Comparison of ENCODE assay signal across 9 mouse cellular contexts in the genomic region with DNA sequence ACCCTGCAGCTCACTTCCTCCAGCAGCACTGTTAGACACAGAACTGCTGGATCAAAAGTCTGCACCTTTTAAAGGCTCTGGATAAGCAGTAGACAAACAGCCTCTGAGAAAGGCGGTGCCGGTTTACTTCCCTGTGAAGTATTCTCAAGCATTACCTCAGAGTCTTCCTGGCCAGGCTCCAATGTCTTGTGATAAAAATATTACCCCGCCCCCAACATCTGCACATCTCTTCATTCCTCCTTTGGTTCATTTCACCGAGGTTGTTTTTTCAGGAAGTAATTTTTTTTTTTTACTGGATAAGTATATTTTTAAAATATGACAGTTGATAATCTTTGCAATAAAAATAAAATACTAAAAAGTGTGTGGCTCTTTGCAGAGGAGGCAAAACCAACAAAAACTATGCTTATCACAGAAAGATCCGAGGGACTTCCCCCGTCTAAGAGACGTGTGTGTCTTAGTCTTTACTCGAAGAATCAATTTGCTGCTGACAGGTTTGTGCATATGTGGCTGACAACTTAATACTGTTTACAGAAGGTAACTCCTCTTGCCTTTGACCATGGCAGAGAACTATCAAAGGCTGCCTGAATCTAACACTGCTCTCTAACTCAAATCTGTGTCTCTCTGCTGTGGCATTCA.
DNase-seq lines count a peak whose midpoint lies in the region; ATAC-seq and TF ChIP-seq lines count a peak whose summit lies in the region.
"Had no signal": no experiment of that assay in that cellular context is flagged by ENCODE, and none has a peak within 500 bp of the region (broad histone marks: within the 10 kb centered on the region; RNA-seq: fewer than 3 reads in every experiment).

No protein-coding gene starts in this region.

- TF ChIP-seq POLR2A in cerebellum, adult 2 months (IDR thresholded peaks at IDR 0.05; ENCODE audit: borderline replicate concordance, insufficient read depth, low read length) = no peak

- H3K27me3 ChIP-seq in midbrain, embryonic 14.5 days (ENCODE audit: control insufficient read depth, insufficient read depth, low read length) = no peaks in the 10 kb centered on the region
- no peaks in the 10 kb centered on the region for H3K27me3 ChIP-seq in midbrain, embryonic 11.5 days (ENCODE audit: control insufficient read depth, insufficient read depth, low read length)
- no peaks in the 10 kb centered on the region for H3K27me3 ChIP-seq in stomach, embryonic 15.5 days (replicated peaks)
- H3K27me3 ChIP-seq in cerebellum, adult 2 months (ENCODE audit: control insufficient read depth, insufficient read depth, low read length) = no peaks in the 10 kb centered on the region
- H3K27me3 ChIP-seq: embryonic facial prominence, embryonic 15.5 days had no signal

- no peak overlapping the region for H3K27ac ChIP-seq in midbrain, embryonic 14.5 days (replicated peaks; ENCODE audit: low read depth, low read length)
- no peak overlapping the region for H3K27ac ChIP-seq in midbrain, embryonic 11.5 days (ENCODE audit: low read depth, low read length)
- no peak overlapping the region for H3K27ac ChIP-seq in stomach, embryonic 15.5 days
- H3K27ac ChIP-seq in cerebellum, adult 2 months (ENCODE audit: insufficient read depth, low read length) = no peak overlapping the region
- H3K27ac ChIP-seq: embryonic facial prominence, embryonic 15.5 days had no signal

- H3K4me1 ChIP-seq in midbrain, embryonic 14.5 days (ENCODE audit: control insufficient read depth, insufficient read depth, low read length) = no peaks in the 10 kb centered on the region
- H3K4me1 ChIP-seq in midbrain, embryonic 11.5 days (ENCODE audit: control insufficient read depth, insufficient read depth, low read length) = no peaks in the 10 kb centered on the region
- no peaks in the 10 kb centered on the region for H3K4me1 ChIP-seq in stomach, embryonic 15.5 days
- H3K4me1 ChIP-seq in cerebellum, adult 2 months (ENCODE audit: control insufficient read depth, insufficient read depth, low read length) = peaks cover 4% of the 10 kb centered on the region; the same call in 1 of the 2 replicates
- H3K4me1 ChIP-seq: embryonic facial prominence, embryonic 15.5 days had no signal

- no peaks in the 10 kb centered on the region for H3K36me3 ChIP-seq in midbrain, embryonic 14.5 days (ENCODE audit: control insufficient read depth, insufficient read depth, low read length)
- H3K36me3 ChIP-seq in midbrain, embryonic 11.5 days (ENCODE audit: control insufficient read depth, insufficient read depth, low read length) = no peaks in the 10 kb centered on the region
- no peaks in the 10 kb centered on the region for H3K36me3 ChIP-seq in stomach, embryonic 15.5 days

- no peak overlapping the region for H3K4me3 ChIP-seq in midbrain, embryonic 14.5 days (replicated peaks; ENCODE audit: low read depth, low read length)
- H3K4me3 ChIP-seq in midbrain, embryonic 11.5 days (ENCODE audit: low read depth, low read length) = no peak overlapping the region
- H3K4me3 ChIP-seq in stomach, embryonic 15.5 days (replicated peaks) = no peak overlapping the region
- H3K4me3 ChIP-seq in cerebellum, adult 2 months (replicated peaks; ENCODE audit: insufficient read depth, low read depth, low read length) = no peak overlapping the region
- H3K4me3 ChIP-seq: embryonic facial prominence, embryonic 15.5 days had no signal

- no peak for ATAC-seq in midbrain, embryonic 14.5 days (ENCODE audit: low FRiP score, low TSS enrichment)
- ATAC-seq in midbrain, embryonic 11.5 days (ENCODE audit: low FRiP score) = no peak
- peak; percentile 83; the same call in 1 of the 2 replicates for ATAC-seq in stomach, embryonic 15.5 days (ENCODE audit: insufficient read depth, low FRiP score, low read depth)

- 61% methylated on average over 8 of the region's 8 CpGs for WGBS in midbrain, embryonic 14.5 days
- 81% methylated on average over 8 of the region's 8 CpGs for WGBS in midbrain, embryonic 11.5 days
- WGBS in stomach, embryonic 15.5 days = 17% methylated on average over 8 of the region's 8 CpGs
- 82% methylated on average over 8 of the region's 8 CpGs for WGBS in cerebellum, adult 2 months

- no peak for TF ChIP-seq CTCF in cerebellum, adult 2 months (IDR thresholded peaks at IDR 0.05; ENCODE audit: borderline replicate concordance, insufficient read depth, low read depth, low read length)

- H3K4me2 ChIP-seq in midbrain, embryonic 14.5 days (ENCODE audit: low read length) = no peak overlapping the region
- no peak overlapping the region for H3K4me2 ChIP-seq in midbrain, embryonic 11.5 days
- H3K4me2 ChIP-seq in stomach, embryonic 15.5 days = no peak overlapping the region
- H3K4me2 ChIP-seq: embryonic facial prominence, embryonic 15.5 days had no signal

- no peak overlapping the region for H3K9ac ChIP-seq in midbrain, embryonic 14.5 days (replicated peaks; ENCODE audit: low read length)
- H3K9ac ChIP-seq in midbrain, embryonic 11.5 days (ENCODE audit: low read length) = no peak overlapping the region
- H3K9ac ChIP-seq in stomach, embryonic 15.5 days = no peak overlapping the region
- H3K9ac ChIP-seq: embryonic facial prominence, embryonic 15.5 days had no signal

- no peaks in the 10 kb centered on the region for H3K9me3 ChIP-seq in midbrain, embryonic 14.5 days (ENCODE audit: control insufficient read depth, low read length)
- no peaks in the 10 kb centered on the region for H3K9me3 ChIP-seq in midbrain, embryonic 11.5 days (ENCODE audit: control insufficient read depth, low read length)
- no peaks in the 10 kb centered on the region for H3K9me3 ChIP-seq in stomach, embryonic 15.5 days
- H3K9me3 ChIP-seq: embryonic facial prominence, embryonic 15.5 days had no signal

- DNase-seq in midbrain, embryonic 14.5 days = peak; percentile 41
- DNase-seq in midbrain, embryonic 11.5 days (ENCODE audit: low spot score, missing footprints) = no peak
- DNase-seq in gastrocnemius, adult 8-10 months (ENCODE audit: low spot score in 2 of 2) = peak; percentile 26 to 40
- DNase-seq in kidney, postnatal 10 days = peak; percentile 31
- DNase-seq in thymus, postnatal 14 days = no peak
- no peak for DNase-seq in cerebellum, adult 2 months
- no peak for DNase-seq in cerebellum, postnatal 4 days (ENCODE audit: low spot score in 2 of 2)

Comparison
In these comparisons a context has a peak if more than half of its experiments do, and no peak if none do; other contexts are left out.
1. DNase-seq: peak in midbrain, embryonic 14.5 days (single experiment), gastrocnemius, adult 8-10 months (2 of 2) and kidney, postnatal 10 days (single experiment); none in midbrain, embryonic 11.5 days (single experiment), thymus, postnatal 14 days (single experiment), cerebellum, adult 2 months (0 of 2) and cerebellum, postnatal 4 days (0 of 2).